Mouse (Mus musculus) heart, adult 11 months (tissue): Measurements from ENCODE around the gene Vps16.

Source experiments
- DNase-seq: peaks from one replicate; pipeline ENCODE4 v3.0.0; 2022

The Vps16 gene

DNA sequence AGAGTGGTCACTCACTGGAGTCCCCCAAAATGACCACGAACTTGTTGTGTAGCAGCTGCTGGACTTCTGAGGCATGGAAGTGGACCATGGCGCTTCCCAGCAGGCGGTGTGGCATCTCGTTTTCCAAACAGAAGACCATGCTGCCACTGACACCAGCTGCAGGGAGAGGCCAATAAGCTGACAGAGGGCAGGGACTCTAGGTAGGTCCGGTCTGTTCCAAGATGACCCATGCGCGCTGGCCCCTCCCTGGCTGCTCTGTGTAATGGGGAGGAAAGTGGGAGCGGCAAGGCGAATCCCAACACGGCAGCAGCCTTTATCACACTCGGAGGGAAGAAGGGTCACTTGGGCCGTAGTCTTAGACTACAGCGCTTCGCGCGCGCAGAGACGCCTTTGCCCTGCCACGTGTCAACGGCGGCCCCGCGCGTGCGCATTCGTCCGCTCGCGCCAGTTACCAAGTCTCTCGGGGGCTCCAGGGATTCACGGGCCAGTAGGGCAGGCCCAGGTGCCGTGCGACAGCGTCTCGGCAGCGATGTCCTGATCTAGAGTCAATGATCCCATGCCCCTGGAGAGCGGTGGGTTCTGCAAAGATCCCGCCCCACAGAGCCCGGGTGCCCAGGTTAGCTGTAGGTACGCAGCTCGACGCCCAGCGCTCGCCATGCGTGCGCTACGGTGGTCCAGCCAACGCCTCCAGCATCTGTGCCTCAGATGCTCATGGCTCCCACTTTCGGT, 578 bp upstream of the Vps16 start:
- DNase-seq, result no peak

DNA sequence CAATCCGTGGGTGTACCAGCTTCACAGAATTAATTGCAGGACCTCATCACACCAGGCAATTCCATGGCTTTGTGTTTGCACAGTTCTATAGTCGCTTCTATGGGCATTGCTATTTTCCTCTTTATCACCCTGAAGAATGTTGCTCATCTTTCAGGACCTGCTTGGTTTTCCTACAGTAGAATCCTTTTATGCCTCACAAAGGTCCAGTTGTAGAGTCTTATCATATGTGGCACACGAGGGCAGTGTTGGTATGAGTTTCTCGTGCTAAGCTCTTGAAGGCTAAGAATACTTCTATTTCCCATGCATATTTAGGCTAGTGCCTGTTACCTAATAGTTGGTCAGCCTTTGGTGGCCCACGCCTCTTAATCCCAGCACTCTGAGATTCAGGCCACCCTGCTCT, 973 bp downstream of the Vps16 start:
- no peak for DNase-seq

DNA sequence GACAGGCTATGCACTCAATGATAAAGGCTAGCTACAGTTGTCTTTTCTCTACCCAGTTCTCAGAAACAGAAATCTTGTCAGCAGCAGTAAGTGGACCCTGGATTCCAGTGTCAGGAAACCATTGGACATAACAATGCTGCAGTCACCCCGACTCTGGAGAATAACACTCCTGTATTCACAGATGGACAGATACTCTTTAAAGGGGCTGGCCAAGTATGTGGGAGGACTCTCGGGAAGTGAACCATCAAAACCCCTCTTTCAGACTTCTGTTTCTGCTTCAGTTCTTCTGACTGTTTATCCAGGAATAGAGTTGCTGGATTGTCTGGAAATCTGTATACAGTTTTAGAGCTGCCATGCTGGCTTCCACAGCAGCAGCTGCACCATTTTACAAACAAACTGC, 5.7 kb downstream of the Vps16 start:
- DNase-seq, result no peak

DNA sequence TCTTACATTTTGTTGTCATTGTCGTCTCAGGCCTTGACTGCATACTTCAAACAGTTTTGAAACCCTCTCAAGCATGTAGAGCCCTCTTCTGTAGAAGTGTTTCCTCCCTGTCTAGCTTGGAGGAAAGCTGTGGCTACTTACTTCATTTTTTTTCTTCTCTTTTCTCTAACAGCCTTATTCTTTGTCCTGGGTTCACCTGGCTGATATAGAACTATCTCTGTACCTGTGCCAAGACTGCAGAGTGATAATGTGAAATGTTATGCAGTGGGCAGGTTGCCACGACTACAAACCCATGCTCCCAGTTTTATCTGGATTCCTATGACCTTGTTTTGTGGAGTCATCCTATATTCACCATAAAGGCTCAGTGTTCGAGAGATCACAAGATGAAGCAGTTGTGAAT, 6.3 kb downstream of the Vps16 start:
- no peak for DNase-seq

DNA sequence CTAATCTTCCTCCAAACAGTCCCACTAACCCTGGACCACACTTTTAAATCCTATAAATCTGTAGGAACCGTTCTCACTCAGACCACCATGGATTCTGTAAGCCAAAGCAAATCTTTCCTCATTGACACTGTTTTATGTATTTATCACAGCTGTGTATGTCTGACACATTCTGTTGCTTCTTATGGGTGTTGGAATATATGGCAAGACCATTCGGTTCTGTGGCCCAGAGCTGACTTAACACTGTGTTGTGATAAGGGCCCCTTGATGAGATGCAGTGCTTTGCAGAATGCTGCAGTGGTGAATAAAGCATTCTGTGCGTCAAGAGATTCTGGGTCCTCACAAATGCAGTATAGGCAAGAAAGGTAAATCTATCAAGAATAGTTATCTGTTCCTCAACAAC, 8.0 kb downstream of the Vps16 start:
- no peak for DNase-seq

DNA sequence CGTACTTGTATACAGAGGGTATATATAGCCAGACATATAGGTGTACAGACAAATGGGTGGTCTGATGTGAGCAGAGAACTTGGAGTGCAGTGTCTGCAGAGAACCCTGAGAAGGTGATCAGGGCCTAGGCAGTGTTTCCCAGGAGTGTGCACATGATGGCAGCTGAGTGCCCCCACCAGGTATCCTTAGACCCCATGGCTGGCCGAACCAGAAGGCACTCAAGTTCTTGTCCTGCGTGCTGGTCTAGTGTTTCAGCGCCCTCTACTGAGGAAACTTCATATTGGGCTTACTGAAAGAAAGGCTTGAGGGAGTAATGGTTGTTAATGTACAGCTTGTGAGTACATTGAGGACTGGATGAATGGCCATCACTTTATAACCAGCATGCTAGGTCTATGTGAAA, 9.0 kb downstream of the Vps16 start:
- DNase-seq, result no peak

DNA sequence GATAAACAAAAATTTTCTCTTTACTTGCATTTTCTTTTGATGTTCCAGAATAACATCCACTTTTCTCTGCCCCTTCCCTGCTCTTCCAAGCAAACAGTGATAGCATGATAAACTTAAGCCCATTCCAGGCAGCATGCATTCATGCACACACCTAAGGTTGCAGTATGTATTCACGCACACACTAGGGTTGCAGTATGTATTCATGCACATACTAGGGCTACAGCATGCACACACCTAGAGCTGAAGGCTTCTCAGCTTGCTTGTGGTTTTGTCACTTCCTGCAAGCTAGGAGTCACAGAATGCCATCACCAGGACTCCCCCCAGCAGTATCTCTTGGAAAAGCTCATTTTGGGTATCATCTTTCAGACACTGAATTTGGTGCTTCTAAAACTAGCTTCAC, 12.6 kb downstream of the Vps16 start:
- no peak for DNase-seq

DNA sequence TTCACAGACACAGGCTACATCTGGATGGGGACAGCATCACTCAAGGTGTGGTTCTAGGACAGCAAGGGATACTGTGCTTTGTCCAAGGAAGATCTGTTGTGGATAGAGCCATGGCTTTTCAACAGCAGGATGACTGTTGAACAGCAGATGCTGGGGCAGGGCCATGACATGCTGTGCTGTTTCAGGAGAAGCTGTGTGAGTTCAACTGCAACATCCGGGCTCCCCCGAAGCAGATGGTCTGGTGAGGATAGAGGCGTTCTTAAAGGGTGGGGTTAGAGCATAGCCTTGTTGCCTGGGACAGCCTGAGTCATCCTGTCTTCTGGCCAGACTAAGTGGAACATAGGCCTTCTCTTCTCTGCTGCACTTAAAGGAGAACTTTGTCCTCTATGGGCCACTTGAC, 14.7 kb downstream of the Vps16 start:
- DNase-seq, result peak; percentile 89

DNA sequence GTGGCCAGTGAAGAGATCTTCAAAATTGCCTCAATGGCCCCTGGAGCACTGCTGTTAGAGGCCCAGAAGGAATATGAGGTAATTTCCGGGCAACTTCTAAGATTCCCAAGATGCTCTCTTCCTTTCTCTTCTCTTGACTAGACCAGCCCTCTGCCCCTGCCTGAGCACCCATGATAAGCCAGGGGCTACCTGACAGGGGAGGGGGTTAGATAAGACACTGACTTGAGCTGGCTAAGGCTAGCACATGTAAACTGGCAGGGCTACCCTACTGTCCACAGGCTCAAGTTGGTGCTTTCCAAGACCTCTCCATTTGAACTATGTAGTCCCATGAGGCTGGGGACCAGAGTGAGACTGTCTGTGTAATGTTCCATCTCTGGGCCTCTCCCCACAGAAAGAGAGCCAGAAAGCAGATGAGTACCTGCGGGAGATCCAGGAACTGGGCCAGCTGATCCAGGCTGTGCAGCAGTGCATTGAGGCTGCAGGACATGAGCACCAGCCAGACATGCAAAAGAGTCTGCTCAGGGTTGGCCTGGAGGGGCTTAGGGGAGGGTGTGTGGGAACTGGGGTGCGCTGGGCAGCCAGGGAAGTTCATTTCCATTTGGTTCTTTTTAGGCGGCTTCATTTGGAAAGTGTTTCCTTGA, 15.8 kb downstream of the Vps16 start:
- DNase-seq, result no peak

DNA sequence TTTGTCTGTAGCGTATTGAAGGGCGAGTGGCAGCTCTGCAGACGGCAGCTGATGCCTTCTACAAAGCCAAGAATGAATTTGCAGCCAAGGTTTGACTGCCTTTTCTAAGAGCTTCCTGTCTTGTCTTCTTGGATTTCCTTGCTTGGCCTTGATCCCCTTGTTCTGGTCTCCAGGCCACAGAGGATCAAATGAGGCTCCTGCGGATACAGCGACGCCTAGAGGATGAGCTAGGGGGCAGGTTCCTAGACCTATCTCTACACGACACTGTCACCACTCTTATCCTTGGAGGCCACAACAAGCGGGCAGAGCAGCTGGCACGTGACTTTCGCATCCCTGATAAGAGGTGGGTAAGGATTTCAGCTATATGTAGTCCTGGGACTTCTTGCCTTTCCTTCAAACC, 18.0 kb downstream of the Vps16 start:
- peak; percentile 88 for DNase-seq

DNA sequence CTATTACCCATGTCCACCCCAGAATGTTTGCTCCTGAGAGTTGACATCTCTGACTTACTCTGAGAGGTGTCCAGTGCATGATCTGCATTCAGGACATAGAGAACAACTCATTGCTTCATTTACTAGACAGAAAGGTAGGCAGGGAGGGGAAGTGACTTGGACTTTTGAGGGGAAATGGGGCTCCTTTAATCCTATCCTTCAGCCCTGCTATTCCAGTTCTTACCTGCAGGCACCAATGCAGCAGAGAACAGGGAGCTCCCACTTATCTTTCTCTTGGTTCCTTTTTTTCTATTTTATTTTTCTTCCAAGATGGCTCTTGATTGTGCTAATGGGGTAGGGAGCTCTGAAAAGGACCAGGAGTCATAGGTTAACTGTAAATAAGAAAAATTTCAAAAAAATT, 24.3 kb downstream of the Vps16 start:
- no peak for DNase-seq

DNA sequence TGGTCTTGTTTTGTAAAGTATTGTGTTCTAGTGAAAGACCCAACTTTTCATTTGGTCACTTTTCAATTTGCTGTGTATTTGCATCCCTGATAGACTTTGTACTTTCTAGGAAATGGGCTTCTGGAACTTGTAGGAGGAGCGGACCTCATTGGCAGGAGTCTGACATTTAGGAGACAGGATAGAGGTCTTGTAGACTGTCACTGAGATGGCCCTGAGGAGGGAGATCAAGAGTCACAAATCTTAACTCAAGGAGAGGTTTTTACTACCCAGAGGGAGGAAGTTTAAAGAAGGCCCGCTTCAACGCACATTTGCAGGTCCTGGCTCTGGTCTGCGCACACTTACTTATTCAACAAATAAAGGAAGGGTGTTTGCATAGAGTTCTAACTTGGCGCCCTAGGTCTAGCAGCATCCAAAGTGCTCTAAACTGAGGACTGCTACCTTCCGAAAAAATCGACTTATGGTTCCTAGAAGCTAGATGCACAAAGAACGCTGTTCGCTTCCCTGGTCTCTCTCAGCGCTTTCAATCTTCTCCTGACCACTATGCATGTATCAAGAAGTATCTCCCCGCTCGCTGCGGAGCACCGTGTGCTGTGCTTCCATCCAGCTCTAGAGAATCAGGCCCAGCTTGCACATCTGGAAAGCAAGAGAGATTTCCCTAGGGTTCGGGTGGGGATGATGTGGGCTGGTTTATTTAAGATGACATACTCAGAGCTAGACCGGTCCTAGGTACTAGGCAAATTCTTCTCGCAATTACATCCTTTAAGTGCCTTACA, 25.1 kb downstream of the Vps16 start:
- peak; percentile 93 for DNase-seq

DNA sequence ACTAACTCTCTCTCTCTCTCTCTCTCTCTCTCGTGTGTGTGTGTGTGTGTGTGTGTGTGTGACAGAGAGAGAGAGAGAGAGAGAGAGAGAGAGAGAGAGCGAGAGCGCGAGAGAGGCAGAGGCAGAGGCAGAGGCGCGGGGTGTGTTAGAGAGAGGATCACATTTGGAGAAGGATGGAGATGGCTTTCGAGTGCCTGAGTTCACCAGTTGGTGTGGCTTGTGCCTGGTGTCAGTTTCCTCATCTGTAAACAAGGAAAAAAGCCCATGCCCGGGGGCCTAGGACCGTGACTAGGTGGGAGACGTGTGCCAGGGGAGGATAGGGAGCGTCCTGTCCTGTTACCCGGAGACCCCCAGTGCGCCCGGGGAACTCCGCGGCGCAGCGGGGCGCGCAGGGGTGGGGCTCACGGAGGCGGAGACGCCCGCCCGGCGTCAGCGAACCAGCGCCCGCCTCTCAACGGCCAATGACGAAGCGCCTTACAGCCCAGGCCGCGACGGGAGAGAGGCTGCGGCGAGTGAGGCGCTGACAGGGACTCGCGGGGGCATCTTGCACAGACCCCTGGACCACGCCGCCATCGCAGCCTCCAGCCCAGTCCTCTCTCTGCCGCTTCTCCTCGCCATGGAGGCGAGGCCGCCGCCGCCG, 25.8 kb downstream of the Vps16 start, which contains the start of gene Ptpra:
TSS of gene Ptpra (plus strand) at position 485 of the 640 bp plus-strand sequence.
- DNase-seq, result peak; percentile 100

DNA sequence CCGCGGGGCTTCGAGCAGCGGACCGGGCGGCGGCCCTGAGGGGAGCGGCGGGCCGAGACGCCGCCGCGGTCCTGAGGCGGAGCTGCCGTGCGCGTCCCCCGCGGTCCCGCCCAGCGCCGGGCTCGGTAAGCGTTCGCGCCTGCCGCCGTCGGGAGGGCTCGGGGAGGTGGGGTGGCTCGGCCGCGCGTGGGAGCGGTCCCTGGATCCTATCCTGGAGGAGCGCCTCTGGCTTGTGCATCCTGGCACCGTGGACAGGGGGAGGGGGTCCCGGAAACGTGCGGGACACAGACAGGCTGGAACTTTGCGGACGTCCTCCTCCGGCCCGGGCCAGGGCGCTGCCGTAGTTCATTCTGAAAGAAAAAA, 26.3 kb downstream of the Vps16 start:
- DNase-seq, result no peak

DNA sequence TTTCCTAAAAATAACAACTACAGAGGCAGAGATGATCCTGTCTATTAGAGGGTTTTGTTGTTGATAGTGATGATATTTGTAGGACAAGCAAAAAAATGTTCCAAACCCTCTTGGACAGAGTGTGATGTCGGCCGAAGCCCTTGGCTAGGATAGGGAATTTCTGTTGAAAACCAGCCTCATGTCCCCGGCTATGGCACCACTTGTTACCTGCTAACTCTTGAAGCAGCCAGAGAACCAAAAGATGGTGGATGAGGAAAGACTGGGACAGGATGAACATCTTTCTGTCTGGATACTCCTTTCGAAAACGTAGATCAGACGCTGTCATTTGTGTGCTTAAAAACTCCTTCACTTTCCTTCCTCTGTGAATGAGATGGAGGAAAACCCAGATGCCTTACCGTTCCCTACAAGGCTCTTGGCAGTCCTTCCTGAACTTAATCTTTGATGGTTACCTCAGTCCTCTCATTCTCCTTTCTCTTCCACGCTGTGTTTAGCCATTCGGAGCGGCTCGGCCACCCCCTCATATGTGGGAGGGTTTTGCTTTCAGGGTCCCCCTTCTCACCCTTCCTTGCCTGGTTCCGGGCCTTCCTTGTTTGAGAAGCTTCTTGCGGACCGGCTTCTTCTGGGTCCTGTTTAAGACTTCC, 27.1 kb downstream of the Vps16 start:
- peak; percentile 89 for DNase-seq

DNA sequence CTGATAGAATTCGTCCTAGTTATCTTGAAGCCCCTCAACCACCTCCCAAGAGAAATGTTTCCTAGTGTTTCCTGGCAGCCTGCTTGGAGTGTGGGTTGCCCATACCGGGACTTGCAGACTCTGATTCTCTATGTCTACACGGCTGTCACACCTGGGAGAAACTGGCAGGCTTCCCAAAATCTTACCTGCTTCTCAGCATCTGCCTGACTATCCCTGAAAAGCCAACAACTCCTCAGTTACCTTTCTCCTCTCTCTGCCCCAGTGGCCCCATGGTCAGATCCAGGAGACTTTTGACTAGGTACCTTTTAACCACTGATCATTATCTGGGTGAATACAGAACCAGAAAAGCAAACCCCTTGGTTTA, 27.6 kb downstream of the Vps16 start:
- DNase-seq, result peak; percentile 85

DNA sequence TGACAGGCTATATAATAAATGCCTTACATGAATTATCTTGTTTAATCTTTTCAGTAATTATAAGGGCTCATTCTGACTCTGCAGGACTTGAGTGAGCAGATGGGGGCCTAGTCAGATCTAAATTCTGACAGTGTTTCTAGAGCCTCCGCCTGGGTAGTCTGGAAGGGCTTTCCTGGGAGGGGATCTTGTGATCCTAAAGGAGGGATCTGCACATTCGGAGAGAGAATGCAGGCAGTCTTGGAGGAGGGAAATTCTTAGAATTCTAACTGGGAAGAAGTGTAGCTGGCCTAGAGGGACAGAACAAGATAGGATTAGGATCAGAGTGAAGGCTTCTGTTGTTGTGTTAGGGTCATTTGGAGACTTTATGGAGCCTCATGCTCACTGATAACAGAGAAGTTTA, 28.1 kb downstream of the Vps16 start:
- DNase-seq, result peak; percentile 52

DNA sequence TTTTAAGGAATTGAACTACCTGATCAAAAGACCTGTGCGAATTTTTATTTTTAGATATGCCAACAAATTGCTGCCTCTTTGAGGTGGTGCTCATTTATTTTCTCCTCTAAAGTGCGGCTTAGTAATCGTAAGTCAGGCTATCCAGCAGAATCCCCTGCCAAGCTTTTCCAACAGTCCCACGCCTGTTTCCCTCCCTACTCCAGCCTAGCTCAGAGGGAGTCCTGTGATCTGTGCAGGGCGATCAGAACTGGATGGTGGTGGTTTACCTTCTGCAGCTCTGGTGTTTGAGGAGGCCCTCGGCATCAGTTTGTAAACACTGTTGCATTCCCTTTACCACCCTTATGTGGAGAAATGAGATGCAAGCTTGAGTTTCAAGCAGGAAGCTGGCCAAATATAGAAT, 29.3 kb downstream of the Vps16 start:
- DNase-seq, result peak; percentile 90

DNA sequence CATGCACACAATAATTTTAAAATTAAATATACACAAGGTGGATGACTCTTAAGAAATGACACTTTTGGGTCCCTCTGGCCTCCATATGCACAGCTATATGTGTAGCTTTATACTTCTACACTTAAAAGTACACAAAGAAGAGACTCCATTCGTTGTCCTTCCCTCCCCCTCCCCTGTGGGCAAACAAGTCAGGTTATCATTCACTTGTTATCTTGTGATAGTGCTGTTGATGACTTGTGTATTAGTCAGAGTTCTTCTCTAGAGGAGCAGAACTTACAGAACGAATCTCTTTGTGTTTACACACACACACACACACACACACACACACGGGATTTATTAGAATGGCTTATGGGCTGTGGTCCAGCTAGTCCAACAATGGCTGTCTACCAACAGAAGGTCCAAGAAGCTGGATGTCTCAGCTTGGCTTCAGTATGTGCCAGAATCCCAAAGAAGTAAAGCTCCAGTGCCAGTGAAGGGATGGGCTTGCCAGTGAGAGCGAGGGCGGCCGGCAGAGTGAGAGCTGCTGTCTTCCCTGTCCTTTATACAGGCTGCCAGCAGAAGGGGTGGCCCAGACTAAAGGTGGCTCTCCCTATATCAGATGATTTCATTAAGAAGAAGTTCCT, 30.7 kb downstream of the Vps16 start:
- no peak for DNase-seq

DNA sequence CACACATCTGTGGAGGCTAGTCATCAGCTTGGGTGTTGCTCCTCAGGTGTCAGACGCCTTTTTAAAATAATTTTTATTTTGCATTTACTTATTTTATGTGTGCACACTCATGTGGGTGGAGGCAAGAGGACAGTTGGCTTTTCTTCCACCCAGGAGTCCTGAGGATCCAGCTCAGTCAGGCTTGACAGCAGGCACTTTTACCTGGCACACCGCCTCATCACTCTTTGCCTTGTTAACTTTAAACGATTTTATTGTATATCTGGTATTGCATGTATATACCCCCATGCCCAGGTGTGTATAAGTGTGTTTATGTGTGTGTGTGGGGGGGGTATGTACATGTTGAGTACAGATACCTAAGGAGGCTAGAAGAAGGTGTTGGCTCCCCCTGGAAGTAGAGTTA, 33.7 kb downstream of the Vps16 start:
- no peak for DNase-seq

DNA sequence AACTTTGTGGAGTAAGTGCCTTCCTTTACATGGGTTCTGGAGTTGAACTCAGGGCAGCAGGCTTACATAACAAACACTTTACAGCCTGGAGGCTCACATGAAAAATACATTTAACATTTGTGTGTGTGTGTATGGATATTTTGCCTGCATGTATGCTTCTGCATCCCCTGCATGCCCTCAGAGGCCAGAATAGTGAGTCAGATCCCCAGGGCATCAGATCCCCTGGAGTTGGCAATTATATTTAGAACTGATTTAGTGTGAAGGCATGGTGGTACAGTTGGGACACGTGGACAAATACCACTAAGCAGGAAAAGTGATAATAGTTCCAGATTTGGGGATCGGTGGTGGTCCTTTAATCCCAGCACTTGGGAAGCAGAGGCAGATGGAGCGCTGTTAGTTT, 35.4 kb downstream of the Vps16 start:
- DNase-seq, result no peak

DNA sequence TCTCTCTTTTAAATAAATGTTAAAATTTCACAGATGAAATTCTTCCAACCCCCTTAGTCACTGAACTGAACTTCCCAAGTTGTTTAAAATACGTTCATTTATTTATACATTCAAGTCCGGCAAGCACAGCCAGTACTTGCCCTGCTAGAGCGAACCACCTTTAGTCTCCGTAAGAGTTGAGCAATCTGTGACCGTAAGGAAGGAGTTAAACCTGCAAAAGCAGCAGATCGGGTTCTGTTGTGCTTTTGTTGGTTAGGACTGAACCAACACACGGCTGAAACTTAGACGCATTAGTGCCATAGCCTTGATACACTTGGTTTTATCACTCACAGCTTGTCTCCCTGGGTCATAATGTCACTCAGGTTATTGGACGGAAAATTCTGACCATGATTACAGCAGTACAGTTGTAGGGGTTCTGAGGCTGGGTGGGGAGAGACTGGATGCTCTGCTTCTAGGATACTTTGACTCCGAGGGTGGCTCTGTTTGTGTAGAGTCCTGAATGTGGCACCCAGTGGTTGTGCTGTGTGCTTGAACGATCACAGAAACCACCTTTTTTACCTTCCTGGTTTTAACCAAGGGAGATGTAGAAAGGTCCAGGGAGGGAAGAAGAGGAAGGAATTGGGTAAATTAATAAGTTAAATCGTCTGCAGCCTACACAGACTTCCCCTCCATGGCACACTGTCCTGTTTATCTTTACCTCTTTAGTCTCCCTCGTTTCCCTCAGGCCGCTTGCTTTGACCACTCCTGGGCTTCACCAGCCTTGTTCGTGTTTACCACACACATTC, 37.3 kb downstream of the Vps16 start:
- DNase-seq, result no peak
